Mouse (Mus musculus) splenic B cell, adult 2 months (primary cell): ENCODE data around the gene Bank1.

Experiments
- DNase-seq: peaks from one replicate; pipeline ENCODE4 v3.0.0-alpha.2; 2011; ENCODE audit warnings: low read depth, low spot score
- H3K27me3 ChIP-seq: 2 replicates; pipeline ENCODE4 v1.6.1; 2012; ENCODE audit warnings: mild to moderate bottlenecking, low read length, moderate library complexity, mixed read lengths; ENCODE audit not compliant: control insufficient read depth, poor library complexity, insufficient read depth, severe bottlenecking
- H3K36me3 ChIP-seq: 2 replicates; pipeline ENCODE4 v1.6.1; 2012; ENCODE audit warnings: mild to moderate bottlenecking, low read length, moderate library complexity, mixed read lengths; ENCODE audit not compliant: control insufficient read depth, poor library complexity, insufficient read depth, severe bottlenecking

The Bank1 gene

GRCm38 (mm10) chr3:136106452-136106851, 219.4 kb downstream of the Bank1 start:
- no peak for DNase-seq
- H3K27me3 ChIP-seq = no peaks in the 10 kb centered on the region
- peaks cover 8% of the 10 kb centered on the region for H3K36me3 ChIP-seq

DNA sequence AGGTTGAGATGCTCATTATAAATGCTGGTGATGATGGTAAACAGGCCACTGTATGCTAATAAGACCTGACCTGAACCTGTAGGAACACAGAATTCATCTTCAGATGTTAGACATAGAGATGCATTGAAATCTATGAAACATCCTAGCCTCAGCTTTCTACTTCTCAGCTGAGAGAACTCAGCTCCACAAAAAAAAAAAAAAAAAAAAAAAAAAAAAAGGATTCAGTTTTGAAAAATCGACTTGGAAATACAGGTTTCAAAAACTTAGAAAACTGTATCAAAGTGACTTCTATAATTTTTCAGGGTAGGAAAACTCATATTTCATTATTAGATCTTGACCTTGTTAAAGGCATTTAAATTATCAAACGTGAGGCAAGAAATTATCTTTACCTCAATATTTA, 222.5 kb downstream of the Bank1 start:
- DNase-seq = no peak
- no peaks in the 10 kb centered on the region for H3K27me3 ChIP-seq
- H3K36me3 ChIP-seq = peaks cover 10% of the 10 kb centered on the region

DNA sequence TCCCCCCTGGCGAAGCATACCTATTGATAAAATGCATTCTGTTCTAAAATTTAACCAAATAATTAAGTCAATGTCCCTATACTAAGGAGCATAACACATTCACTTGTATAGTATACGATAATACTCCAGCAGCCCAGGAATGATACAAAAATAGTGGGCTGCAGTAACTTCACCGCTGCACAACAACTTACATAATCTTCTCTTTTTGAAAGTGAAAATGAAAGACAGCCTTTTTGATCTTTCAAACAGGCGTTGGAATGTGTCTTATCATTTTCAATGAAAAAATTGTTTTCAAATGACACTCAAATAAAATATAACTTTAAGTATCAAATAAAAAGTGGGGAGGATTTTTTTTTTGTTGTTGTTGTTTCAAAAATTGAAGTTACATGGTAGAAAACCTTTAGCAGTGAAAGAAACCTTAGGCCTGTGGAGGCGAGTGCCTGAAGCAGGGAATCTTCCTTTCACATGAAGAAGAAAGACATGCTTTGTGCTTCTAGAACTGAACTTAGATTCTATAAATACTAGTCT, 224.8 kb downstream of the Bank1 start:
- DNase-seq = no peak

GRCm38 (mm10) chr3:136100292-136100691, 225.6 kb downstream of the Bank1 start:
- H3K27me3 ChIP-seq = no peaks in the 10 kb centered on the region
- peaks cover 11% of the 10 kb centered on the region for H3K36me3 ChIP-seq
- DNase-seq = no peak

More for the DNA sequence above, 224.8 kb downstream of the Bank1 start:
- peaks cover 8% of the 10 kb centered on the region for H3K36me3 ChIP-seq
- H3K27me3 ChIP-seq = no peaks in the 10 kb centered on the region

DNA sequence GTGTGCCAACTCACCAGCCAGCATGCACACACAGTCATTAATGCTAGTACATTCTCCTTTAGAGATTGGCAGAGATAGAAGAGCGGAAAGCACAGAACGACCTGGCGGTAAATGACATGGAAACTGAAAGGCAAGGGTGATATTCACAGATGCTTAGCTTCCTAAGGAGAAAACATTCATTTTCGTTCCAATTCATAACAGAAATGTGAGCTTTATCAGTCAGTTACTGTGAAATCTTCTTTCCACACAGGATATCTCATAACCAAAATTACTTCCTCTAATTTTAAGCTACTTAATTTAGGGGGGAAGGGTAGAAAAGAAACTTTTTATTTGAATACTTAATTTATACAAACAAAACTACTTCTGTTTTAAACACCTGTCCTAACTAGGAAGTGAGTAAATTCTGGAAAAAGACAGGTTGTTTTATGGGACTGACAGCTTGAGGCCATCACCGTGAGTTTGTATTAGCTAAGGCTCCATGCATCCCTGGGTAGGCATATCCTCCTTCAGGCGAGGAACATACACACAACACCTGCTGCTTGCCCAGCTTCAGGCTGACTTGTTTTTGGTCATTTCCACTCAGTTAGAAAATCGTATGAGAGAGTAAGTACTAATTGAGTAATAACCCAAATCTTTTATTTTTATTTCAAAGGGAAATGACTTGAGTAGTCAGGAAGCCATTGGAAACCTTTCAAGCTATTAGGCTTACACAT, 238.8 kb downstream of the Bank1 start:
- no peaks in the 10 kb centered on the region for H3K27me3 ChIP-seq
- DNase-seq = peak; percentile 38
- peaks cover 32% of the 10 kb centered on the region for H3K36me3 ChIP-seq

DNA sequence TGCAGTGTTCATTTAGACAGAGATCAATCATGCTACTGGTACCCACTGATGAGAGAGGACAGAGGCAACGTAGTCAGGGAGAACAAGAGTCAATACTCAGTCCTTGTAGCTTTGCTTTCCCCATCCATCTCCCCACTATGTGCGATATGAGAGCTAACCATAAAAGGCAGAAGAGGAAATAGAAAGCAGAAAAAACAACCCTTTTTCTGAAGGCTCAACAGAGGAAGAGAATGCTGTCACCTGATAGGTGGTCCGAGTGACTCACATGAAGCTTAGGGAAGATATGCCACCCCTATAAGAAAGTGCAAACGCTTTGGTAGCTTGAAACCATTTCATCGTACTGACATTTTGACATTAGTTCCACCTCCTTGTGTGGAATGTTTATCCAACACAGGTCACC, 239.4 kb downstream of the Bank1 start:
- no peaks in the 10 kb centered on the region for H3K27me3 ChIP-seq
- peak; percentile 40 for DNase-seq
- H3K36me3 ChIP-seq = peaks cover 34% of the 10 kb centered on the region; the same call in 1 of the 2 replicates

DNA sequence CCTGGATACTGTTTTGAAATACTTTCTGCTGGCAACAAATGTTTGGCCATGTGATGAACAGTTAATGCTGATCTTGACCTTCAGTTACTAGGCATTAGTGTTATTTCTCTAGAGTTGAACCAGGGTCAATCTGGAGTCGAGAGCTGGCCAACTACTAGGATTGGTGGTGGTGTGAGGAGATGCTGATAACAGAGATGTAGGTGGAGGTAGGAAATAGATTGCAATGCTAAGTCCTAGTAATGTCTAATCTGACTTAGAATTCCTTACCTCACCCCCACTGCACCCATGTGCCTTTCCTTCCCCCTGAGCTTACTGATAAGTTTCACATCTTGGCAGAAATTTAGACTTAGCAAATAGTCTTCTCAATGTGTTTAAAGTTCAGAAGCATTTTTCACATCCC, 240.8 kb downstream of the Bank1 start:
- no peak for DNase-seq

GRCm38 (mm10) chr3:136084066-136084465, 241.8 kb downstream of the Bank1 start:
- H3K27me3 ChIP-seq = no peaks in the 10 kb centered on the region
- peaks cover 34% of the 10 kb centered on the region for H3K36me3 ChIP-seq
- DNase-seq = no peak

More for the DNA sequence above, 240.8 kb downstream of the Bank1 start:
- Histone ChIP-seq H3K27me3 (no peaks in the 10 kb centered on the region), H3K36me3 (peaks cover 33% of the 10 kb centered on the region)

DNA sequence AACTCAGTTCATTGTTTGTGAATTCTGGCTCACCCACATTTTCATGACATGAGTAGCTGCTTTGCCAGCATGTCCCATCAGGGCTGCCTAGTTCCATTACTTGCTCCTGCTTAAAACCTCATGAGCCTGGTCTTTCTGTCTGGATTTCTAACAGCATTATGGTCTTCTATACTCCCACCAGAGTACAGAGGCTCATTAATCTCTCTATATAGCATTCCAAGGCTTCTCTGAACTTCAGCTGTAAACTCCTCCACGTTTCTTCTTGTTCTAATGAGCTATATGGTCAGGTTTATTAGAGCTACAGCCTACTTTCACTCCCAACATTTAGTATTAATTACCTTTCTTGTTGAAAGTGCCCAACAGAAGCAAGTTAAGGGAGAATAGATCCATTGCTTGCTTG, 244.6 kb downstream of the Bank1 start:
- DNase-seq = no peak
- Histone ChIP-seq H3K27me3 (no peaks in the 10 kb centered on the region), H3K36me3 (peaks cover 31% of the 10 kb centered on the region)

- H3K27me3 ChIP-seq = no peaks in the 10 kb centered on the region
- no peak for DNase-seq
Observed at GRCm38 (mm10) chr3:136078535-136078934, 247.3 kb downstream of the Bank1 start.

GRCm38 (mm10) chr3:136070394-136070793, 255.5 kb downstream of the Bank1 start:
- DNase-seq = no peak
- Histone ChIP-seq H3K27me3 (no peaks in the 10 kb centered on the region), H3K36me3 (peaks cover 24% of the 10 kb centered on the region)

More at GRCm38 (mm10) chr3:136078535-136078934, 247.3 kb downstream of the Bank1 start:
- H3K36me3 ChIP-seq = peaks cover 22% of the 10 kb centered on the region

- peaks cover 19% of the 10 kb centered on the region; the same call in 1 of the 2 replicates for H3K36me3 ChIP-seq
- DNase-seq = no peak
Observed at GRCm38 (mm10) chr3:136061907-136062306, 264.0 kb downstream of the Bank1 start.

GRCm38 (mm10) chr3:136050635-136051034, 275.2 kb downstream of the Bank1 start:
- DNase-seq = no peak
- H3K36me3 ChIP-seq = peaks cover 6% of the 10 kb centered on the region; the same call in 1 of the 2 replicates
- H3K27me3 ChIP-seq = no peaks in the 10 kb centered on the region

More at GRCm38 (mm10) chr3:136061907-136062306, 264.0 kb downstream of the Bank1 start:
- H3K27me3 ChIP-seq = no peaks in the 10 kb centered on the region

- H3K36me3 ChIP-seq = peaks cover 6% of the 10 kb centered on the region; the same call in 1 of the 2 replicates
- no peak for DNase-seq
- no peaks in the 10 kb centered on the region for H3K27me3 ChIP-seq
Observed at GRCm38 (mm10) chr3:136050215-136050614, 275.7 kb downstream of the Bank1 start.

GRCm38 (mm10) chr3:136048026-136048425, 277.8 kb downstream of the Bank1 start:
- no peaks in the 10 kb centered on the region for H3K27me3 ChIP-seq
- DNase-seq = no peak
- H3K36me3 ChIP-seq = peaks cover 5% of the 10 kb centered on the region; the same call in 1 of the 2 replicates
